Mouse (Mus musculus) T-helper 1 cell (primary cell): ENCODE data around the gene Fcrl6.

Experiments used
- in situ Hi-C: fragments of 300-600 bp; cut with MboI, MseI; formaldehyde crosslinking; loops from one replicate; pipeline ENCODE4 v1.15.1; 2025; ENCODE audit warnings: high pct_unique_total_duplicates

Fcrl6 gene

DNA sequence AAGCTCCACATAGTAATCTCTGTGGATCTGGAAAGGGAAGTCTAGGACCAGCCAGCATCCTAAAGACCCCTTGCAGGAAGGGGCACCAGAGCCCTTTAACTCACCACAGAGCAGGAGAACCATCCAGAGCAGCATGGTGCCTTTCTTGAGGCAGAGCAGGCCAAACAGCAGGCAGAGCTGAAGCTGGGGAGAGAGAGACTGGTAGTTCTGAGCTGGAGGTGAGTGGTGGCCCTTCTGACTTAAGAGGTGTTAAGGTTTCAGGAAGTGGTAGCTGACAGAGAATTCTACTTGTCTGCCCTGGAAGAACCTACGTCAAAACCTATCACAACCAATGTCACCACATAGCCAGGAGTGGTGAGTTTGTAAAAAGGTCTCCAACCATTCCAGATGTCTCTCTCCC is at the start of gene Fcrl6:
TSS of gene Fcrl6 (minus strand) at position 226 of the 400 bp plus-strand sequence.
- in situ Hi-C loops = loop anchor here (25.0 kb wide), 1 partner anchor 785 kb away; no protein-coding TSS in a partner anchor

GRCm38 (mm10) chr1:172651288-172651987 is 49.1 kb upstream of the Fcrl6 start:
- in situ Hi-C loops = no loop called here

GRCm38 (mm10) chr1:172650519-172651287 is 48.4 kb upstream of the Fcrl6 start:
- in situ Hi-C loops = no loop called here

DNA sequence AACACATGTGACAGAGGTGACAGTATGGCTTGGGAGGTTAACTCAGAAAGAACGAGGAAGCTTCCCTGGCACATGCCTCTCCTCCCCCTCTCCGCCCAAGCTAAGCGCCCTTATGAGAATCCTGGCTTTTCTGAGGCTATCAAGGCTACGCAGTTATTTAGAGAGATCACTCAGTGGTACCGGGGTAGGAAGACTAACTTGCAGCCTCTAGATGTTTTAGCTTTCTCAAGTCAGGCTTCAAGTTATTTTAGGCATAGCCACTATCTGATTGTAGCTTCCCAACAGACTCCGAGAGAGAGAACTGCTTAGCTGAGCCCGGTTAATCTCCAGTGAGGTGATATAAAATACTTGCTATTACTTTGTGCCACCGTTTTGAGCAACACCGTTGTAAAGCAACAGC is 47.0 kb upstream of the Fcrl6 start:
- in situ Hi-C loops = no loop called here

- in situ Hi-C loops = no loop called here
Measured at GRCm38 (mm10) chr1:172647236-172647635, 44.9 kb upstream of the Fcrl6 start.

DNA sequence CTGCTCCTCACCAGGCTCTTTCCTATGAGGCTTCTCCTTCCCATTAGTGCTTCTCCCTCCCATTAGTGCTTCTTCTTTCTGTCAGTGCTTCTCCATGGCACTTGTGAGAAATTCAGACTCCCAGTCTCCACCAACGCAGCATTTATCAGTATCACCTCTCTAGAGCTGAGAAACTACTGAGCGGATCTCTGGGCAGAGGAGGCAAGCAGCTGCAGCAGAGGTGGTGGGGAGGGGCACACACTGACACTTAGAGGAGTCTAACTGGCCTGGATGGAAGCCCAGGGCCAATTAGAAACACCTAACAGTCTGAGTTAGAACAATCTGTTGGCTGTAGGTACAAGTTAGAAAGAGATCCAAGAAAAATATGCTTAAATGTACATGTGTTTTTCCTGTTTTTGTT is 36.4 kb upstream of the Fcrl6 start:
- in situ Hi-C loops = loop anchor here (5.0 kb wide), 1 partner anchor 1169 kb away; no protein-coding TSS in a partner anchor

GRCm38 (mm10) chr1:172637801-172638200 is 35.5 kb upstream of the Fcrl6 start:
- in situ Hi-C loops = loop anchor here (5.0 kb wide), 1 partner anchor 1170 kb away; no protein-coding TSS in a partner anchor

DNA sequence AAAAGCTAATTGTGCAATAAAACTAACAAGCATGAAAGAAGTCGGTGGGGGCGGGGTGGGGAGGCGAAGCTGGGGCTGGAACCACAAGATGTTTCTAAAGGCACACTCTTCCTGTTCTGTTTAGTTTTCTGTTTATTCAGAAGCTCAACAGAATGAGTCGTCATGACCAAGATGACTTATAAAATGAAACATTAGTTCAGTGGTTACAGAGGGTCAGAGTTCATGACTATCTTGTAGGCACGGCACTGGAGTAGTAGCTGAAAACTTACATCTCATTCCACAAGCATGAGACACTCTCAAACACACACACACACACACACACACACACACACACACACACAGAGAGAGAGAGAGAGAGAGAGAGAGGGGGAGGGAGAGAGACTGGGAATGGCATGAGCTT is 33.9 kb upstream of the Fcrl6 start:
- in situ Hi-C loops = loop anchor here (5.0 kb wide), 1 partner anchor 1171 kb away; no protein-coding TSS in a partner anchor

DNA sequence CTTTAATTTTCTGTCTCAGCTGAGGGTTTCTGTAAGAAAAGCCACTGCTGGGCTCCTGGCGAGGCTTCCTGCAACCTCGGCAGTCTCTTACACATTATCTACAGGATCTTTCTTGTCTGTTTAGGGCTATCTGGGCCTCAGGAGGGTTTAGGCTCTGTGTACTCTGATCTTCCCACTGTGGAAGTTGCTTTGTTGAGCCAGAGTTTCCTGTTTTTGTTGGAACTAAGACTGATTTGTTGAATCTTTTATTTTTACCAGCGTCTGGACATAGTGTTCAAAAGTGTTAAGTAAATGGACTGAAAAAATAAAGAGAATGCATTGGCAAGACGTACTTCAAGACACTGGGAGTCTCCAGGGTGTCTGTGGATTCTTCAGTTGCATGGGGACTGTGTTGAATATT is 32.9 kb upstream of the Fcrl6 start:
- in situ Hi-C loops = loop anchor here (5.0 kb wide), 1 partner anchor 1172 kb away; no protein-coding TSS in a partner anchor

DNA sequence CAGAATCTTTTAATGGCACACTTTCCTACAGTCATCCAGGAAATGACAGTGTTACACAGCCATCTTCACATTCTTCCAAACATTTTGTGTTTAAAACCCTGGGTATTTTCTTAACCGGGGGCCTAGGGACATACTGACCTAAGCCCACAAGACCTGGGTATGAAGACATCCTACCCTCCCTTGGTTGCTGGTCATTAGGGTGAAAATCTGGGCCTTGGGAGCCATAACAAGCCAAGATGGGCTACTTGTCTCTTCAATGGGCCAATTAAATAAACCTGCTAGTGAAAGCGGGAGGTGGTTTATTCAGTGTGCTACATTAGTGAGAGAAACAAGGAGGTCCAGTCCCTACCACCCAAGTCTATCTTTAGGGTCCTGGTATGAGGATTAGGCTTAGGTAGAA is 31.8 kb upstream of the Fcrl6 start:
- in situ Hi-C loops = loop anchor here (5.0 kb wide), 1 partner anchor 107 kb away; no protein-coding TSS in a partner anchor

DNA sequence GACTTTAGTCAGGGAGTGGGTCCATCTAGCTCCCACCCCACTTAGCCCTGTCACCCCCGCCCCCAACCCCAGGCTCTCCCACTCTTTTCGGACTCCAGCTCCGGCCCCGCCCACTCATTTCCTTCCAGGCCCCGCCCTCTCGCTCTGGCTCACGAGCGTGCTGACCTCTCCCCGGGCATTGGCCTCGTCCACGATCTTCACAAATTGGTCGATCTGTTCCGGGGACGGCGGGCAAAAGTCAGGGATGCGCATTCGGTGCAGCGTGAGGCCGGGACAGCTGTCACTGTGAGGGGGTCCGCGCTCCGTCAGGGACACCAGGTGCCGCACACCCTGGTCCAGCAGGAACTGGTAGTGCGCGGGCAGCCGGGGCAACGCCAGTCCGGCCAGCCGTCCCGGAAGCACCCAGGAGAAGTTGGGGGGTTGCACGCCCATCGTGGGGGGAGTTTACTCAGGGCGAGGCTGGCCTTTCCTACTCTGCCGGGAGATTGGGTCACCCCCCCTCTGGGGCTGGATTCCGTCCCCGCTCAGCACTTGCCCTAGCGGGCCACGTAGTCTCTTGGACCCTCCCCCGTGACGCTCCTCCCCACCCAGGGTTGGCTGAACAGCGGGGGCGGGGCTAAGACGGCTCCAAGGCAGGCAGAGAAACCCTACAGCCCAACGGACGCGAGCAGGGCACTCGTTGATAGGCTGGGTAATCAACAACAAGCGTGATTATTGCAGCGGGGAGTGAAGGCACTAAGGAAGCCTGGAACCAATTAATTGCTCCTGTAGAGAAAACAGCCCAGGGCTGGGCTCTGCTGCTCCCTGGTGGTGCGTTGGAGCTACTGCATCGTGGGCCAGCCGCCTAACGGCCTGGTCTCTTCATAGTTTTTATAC is 30.3 kb upstream of the Fcrl6 start, which contains the start of gene Dusp23:
TSS of gene Dusp23 (minus strand) at position 512 of the 876 bp plus-strand sequence.
- in situ Hi-C loops = loop anchor here (5.0 kb wide), 1 partner anchor 105 kb away; no protein-coding TSS in a partner anchor

DNA sequence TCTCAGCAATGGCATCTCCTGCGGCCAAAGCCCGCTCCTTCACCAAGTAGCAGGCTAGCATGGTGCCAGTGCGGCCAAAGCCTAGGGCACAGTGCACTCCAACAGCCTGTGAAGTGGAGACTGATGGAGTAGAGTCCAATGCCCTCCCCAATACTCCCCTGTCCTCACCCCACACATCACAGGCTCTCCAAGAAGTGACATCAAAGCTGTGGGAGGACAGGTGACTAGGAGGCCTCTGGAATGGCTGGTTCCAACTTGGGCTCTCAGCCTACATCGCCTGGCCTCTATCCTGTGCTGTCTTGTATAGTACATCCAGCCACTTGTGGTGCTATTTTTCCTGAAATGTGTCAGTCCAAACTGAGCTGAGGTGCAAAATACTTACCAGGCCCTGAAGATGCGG is 29.4 kb upstream of the Fcrl6 start:
- in situ Hi-C loops = loop anchor here (5.0 kb wide), 1 partner anchor 104 kb away; no protein-coding TSS in a partner anchor

DNA sequence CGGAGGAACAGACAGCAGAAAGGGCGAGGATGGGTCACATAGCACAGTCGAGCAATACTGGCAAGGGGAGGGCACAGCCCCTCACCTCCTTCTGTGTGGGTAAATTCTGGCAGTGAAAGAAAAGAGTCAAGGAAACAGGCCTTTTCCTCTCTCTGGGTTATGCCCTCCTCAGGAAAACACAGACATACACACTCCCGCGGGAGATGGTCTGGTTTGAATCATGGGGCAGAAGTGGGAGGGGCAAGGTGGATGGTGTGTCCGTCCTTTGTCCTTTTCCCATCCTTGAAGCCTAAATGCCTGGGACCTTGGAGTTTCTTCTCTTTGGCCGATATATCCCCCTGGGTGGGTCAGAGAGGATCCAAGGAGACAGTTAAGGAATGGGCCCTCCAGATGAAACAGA is 27.5 kb upstream of the Fcrl6 start:
- in situ Hi-C loops = loop anchor here (5.0 kb wide), 1 partner anchor 103 kb away; no protein-coding TSS in a partner anchor

DNA sequence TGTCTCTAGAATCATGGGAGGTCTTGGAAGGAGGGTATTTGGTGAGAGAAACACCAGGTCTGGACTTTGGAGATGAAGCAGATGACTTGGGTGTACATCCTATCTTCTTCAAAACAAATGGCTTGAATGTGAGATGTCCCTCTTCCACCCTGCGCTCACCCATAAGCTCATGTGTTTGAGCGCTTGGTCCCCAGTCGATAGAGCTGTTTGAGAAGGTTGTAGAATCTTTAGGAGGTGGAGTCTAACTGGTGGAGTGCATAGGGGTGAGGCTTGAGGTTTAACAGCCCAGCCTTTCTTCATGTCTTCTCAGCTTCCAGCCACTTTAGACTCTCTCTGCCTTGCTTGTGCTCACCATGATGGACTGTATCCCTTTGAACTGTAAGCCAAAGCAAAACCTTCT is 24.0 kb upstream of the Fcrl6 start:
- in situ Hi-C loops = no loop called here

DNA sequence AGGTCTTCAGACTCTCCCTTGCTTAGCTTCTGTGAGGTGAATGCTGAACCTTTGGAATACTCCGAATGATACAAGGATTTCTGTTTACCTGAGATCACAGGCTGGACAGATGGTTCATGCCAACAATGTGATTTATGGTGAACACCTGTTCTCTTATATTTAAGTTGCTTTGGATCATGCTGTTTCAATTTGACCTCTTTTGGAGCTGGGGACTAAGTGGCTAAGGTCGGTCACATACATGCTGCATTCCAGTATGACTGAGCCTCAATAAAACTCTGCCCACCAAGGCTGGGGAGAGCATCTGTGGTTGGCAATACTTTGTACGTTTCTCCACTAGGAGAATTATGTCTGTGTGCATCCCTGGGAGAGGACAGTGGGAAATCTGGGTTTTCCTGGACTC is 21.7 kb upstream of the Fcrl6 start:
- in situ Hi-C loops = loop anchor here (25.0 kb wide), 1 partner anchor 763 kb away; no protein-coding TSS in a partner anchor

DNA sequence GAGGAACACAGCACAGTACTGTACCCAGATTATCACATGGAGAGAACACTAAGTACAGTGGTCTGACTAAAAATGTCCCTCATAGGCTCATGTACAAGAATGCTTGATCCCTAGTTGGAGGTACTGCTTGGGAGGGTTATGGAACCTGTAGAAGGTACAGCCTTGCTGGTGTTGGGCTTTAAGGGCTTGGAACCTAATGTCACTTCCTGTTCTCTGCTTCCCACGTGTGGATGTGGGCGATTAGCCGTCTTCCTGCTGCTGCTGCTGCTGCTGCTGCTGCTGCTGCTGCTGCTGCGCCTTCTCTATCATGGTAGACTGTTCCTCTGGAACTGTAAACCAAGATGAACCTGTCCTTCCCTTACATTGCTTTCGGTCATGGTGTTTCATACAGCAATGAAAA is 21.2 kb upstream of the Fcrl6 start:
- in situ Hi-C loops = loop anchor here (25.0 kb wide), 1 partner anchor 764 kb away; no protein-coding TSS in a partner anchor

- in situ Hi-C loops = loop anchor here (25.0 kb wide), 1 partner anchor 768 kb away; no protein-coding TSS in a partner anchor
Measured at GRCm38 (mm10) chr1:172619235-172619634, 16.9 kb upstream of the Fcrl6 start.

DNA sequence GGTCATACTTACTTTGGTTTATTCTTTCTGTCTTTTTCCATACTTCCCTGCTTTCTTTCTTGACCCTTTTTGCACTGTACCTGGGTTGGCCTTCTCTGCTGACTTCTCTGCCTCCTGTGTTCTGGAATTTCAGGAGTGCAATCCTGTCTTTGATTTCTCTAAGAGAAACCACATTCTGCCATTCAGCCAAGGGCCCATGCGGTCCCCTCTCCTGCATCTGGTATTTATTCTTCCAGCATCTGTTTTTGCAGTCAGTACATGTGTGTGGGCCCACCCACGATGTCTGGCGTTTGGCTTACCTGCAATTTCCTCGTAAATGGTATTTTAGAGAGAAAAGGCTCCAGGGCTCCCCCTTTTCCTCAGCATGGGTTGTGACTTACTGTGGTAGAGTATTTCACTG is 15.8 kb upstream of the Fcrl6 start:
- in situ Hi-C loops = loop anchor here (25.0 kb wide), 1 partner anchor 769 kb away; no protein-coding TSS in a partner anchor

GRCm38 (mm10) chr1:172617365-172618076 is 15.2 kb upstream of the Fcrl6 start:
- in situ Hi-C loops = loop anchor here (25.0 kb wide), 1 partner anchor 770 kb away; no protein-coding TSS in a partner anchor
